Mouse (Mus musculus) erythroblast, embryonic 14.5 days (primary cell): ENCODE results near the gene Znrf1.

Source experiments
- GATA1 ChIP-seq: IDR thresholded peaks from 2 replicates; pipeline ENCODE4 v1.6.1; 2012; ENCODE audit warnings: low read length, inconsistent platforms, mixed read lengths
- TAL1 ChIP-seq: IDR thresholded peaks from 3 replicates; pipeline ENCODE4 v1.6.1; 2012; ENCODE audit warnings: low read length, inconsistent platforms, mixed read lengths

DNA sequence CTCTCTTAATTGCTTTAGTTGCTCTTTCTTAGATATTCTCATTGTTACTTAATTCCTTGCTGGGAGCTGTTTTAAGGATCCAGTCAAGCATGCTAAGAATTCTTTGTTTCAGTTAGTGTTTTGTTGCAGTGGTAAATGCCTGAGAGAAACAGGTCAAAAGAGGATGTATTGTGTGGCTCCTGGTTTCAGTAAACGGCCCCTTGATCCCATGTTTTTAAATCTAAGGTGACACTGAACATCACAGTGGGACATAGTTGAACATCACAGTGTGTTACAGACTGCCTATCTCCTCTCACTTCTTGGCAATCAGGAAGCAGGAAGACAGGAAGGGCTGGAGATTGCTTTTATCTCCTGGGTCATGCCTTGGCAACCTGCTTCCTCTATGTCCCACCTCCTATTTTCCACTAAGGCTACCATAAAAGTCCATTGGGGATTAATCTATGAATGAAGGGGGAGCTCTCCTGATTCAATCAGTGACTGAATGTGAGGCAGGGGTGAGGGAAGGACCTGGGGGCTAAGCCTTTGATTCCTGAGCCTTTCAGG is 121.5 kb downstream of the Znrf1 start:
- TF ChIP-seq GATA1 (no peak), TAL1 (no peak)
